21 mouse cellular contexts compared by ENCODE assay signal in the genomic region with DNA sequence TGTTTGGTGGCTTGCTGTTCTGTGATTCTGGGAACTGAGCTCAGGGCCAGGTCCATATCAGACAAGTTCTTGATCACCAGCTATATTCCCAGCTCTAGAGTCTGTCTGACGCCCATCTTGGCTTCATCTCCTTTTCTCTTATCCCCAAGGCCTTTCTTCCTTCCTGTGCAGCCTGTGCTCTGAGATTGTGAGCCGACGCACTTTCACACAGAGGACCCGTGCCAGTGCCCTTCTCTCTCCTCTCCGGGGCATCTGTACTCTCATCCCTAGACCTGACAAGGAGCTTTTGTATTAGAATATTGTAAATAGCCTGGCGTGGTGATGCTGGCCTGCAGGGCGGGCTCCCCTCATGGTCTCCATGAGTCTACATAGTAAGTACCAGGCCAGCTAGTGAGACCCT. TPM values are rescaled to one million over a fixed set of nuclear protein-coding genes. Genes with fewer than 3 reads are reported as not detected.
DNase-seq lines count a peak whose midpoint lies in the region; ATAC-seq and TF ChIP-seq lines count a peak whose summit lies in the region.
"Had no signal": no experiment of that assay in that cellular context is flagged by ENCODE, and none has a peak within 500 bp of the region (broad histone marks: within the 10 kb centered on the region; RNA-seq: fewer than 3 reads in every experiment).

No protein-coding gene starts in this region.

- H3K4me2 ChIP-seq in liver, embryonic 12.5 days: no peak overlapping the region
- H3K4me2 ChIP-seq: embryonic facial prominence, embryonic 12.5 days; hindbrain, embryonic 12.5 days; limb, embryonic 12.5 days; liver, embryonic 15.5 days had no signal

- peaks cover 96% of the 10 kb centered on the region for H3K4me1 ChIP-seq in E14TG2a.4 (replicated peaks; ENCODE audit: low read depth, low read length)
- H3K4me1 ChIP-seq in ES-E14 (ENCODE audit: control insufficient read depth in 2 of 2, insufficient read depth in 2 of 2, low read length in 2 of 2, poor library complexity in 1 of 2): peaks cover 21 to 29% of the 10 kb centered on the region in 2 experiments
- H3K4me1 ChIP-seq in liver, embryonic 12.5 days: peaks cover 19% of the 10 kb centered on the region
- H3K4me1 ChIP-seq: embryonic facial prominence, embryonic 12.5 days; hindbrain, embryonic 12.5 days; limb, embryonic 12.5 days had no signal

- H3K36me3 ChIP-seq in E14TG2a.4 (ENCODE audit: insufficient read depth, low read length) (peaks cover 8% of the 10 kb centered on the region; the same call in 1 of the 2 replicates), ES-E14 (ENCODE audit: control insufficient read depth, insufficient read depth, low read length, poor library complexity, severe bottlenecking) (no peaks in the 10 kb centered on the region)
- no peaks in the 10 kb centered on the region for H3K36me3 ChIP-seq in liver, embryonic 12.5 days
- H3K36me3 ChIP-seq: embryonic facial prominence, embryonic 12.5 days; hindbrain, embryonic 12.5 days; limb, embryonic 12.5 days; liver, embryonic 15.5 days had no signal

- no peak for DNase-seq in layer of hippocampus, adult 2 months (ENCODE audit: low spot score in 2 of 2)
- no peak for DNase-seq in layer of hippocampus, postnatal 14 days (ENCODE audit: low spot score in 2 of 2)
- DNase-seq in ES-E14 (ENCODE audit: low read depth, low spot score): no peak
- no peak for DNase-seq in heart, postnatal 36 days
- DNase-seq in right cerebral cortex, postnatal 14 days: no peak
- DNase-seq: adrenal gland, adult 2 months; cerebellum, adult 11-12 months; gastrocnemius, postnatal 36 days; kidney, adult 2 months; kidney, postnatal 14 days; layer of hippocampus, adult 9-11 months; thymus, postnatal 36 days had no signal

- no peak overlapping the region for H3K4me3 ChIP-seq in layer of hippocampus, adult 2 months
- H3K4me3 ChIP-seq in E14TG2a.4 (replicated peaks; ENCODE audit: low read length) (0 out of 2 replicates have a peak overlapping the region, but pooled peaks have one; percentile 10), ES-E14 (ENCODE audit: insufficient read depth in 1 of 2, low read depth in 1 of 2, low read length in 2 of 2, poor library complexity in 1 of 2, severe bottlenecking in 1 of 2) (no peak overlapping the region)
- no peak overlapping the region for H3K4me3 ChIP-seq in liver, embryonic 12.5 days
- H3K4me3 ChIP-seq: embryonic facial prominence, embryonic 12.5 days; erythroblast, embryonic 14.5 days; hindbrain, embryonic 12.5 days; limb, embryonic 12.5 days; liver, embryonic 15.5 days had no signal

- peak overlapping the region; percentile 26; the same call in 1 of the 2 replicates for H3K9ac ChIP-seq in ES-E14 (ENCODE audit: insufficient read depth, low read depth, low read length, poor library complexity, severe bottlenecking)
- no peak overlapping the region for H3K9ac ChIP-seq in liver, embryonic 12.5 days
- H3K9ac ChIP-seq: embryonic facial prominence, embryonic 12.5 days; hindbrain, embryonic 12.5 days; limb, embryonic 12.5 days; liver, embryonic 15.5 days had no signal

- 25% methylated on average over 7 of the region's 7 CpGs for WGBS in liver, embryonic 12.5 days (ENCODE audit: insufficient replicate concordance)

- in situ Hi-C loops in ES-E14 (cut with MboI; ENCODE audit: low sequenced_read_pairs in 2 of 2, unreplicated experiment in 2 of 2): no loop called here

- intact Hi-C loops in heart, postnatal 36 days (cut with DNase I): no loop called here

- ATAC-seq in liver, embryonic 12.5 days: peak; percentile 40; the same call in 1 of the 2 replicates
- ATAC-seq: forebrain, embryonic 14.5 days; lung, postnatal 0 days had no signal

- H3K27ac ChIP-seq in layer of hippocampus, adult 2 months: peak overlapping the region; percentile 61; the same call in 1 of the 2 replicates
- no peak overlapping the region for H3K27ac ChIP-seq in ES-E14 (ENCODE audit: insufficient read depth, low read depth, low read length, poor library complexity, severe bottlenecking)
- H3K27ac ChIP-seq in liver, embryonic 12.5 days: no peak overlapping the region
- H3K27ac ChIP-seq: embryonic facial prominence, embryonic 12.5 days; hindbrain, embryonic 12.5 days; limb, embryonic 12.5 days; liver, embryonic 15.5 days had no signal

- H3K9me3 ChIP-seq in E14TG2a.4 (ENCODE audit: low read length) (no peaks in the 10 kb centered on the region), ES-E14 (ENCODE audit: control insufficient read depth, insufficient read depth, low read depth, low read length) (no peaks in the 10 kb centered on the region)
- H3K9me3 ChIP-seq in liver, embryonic 12.5 days (replicated peaks): no peaks in the 10 kb centered on the region
- H3K9me3 ChIP-seq: embryonic facial prominence, embryonic 12.5 days; hindbrain, embryonic 12.5 days; limb, embryonic 12.5 days; liver, embryonic 15.5 days had no signal

- H3K27me3 ChIP-seq in E14TG2a.4 (ENCODE audit: insufficient read depth, low read length): no peaks in the 10 kb centered on the region
- peaks cover under 1% of the 10 kb centered on the region for H3K27me3 ChIP-seq in liver, embryonic 12.5 days (replicated peaks)

- no peak for TF ChIP-seq CTCF in layer of hippocampus, adult 2 months (conservative IDR thresholded peaks at IDR 0.05)
- TF ChIP-seq CTCF in E14TG2a.4 (conservative IDR thresholded peaks at IDR 0.05; ENCODE audit: low read length): no peak

TF ChIP-seq in ES-E14, 5 proteins besides CTCF, POLR2A, EP300 and RAD21:
- TF ChIP-seq ZNF384 (IDR thresholded peaks at IDR 0.05; ENCODE audit: low read depth, low read length) (no peak), HCFC1 (IDR thresholded peaks at IDR 0.05; ENCODE audit: borderline replicate concordance, insufficient read depth, low read length) (no peak), CHD2 (IDR thresholded peaks at IDR 0.05; ENCODE audit: low read depth, low read length) (no peak), MAFK (IDR thresholded peaks at IDR 0.05; ENCODE audit: insufficient read depth, low read depth, low read length) (no peak), ZC3H11A (IDR thresholded peaks at IDR 0.05; ENCODE audit: borderline replicate concordance, low read depth, low read length) (no peak)

RNA-seq across cellular contexts. Expression of a gene that starts 7.1 kb away (rescaled TPM):
- 100 to 1,000 TPM; 109 to 127 TPM for total RNA-seq in layer of hippocampus, adult 2 months (2021)
- 10 to 100 TPM; 71.4 to 75.2 TPM for total RNA-seq in layer of hippocampus, postnatal 14 days (2021)
- total RNA-seq in ES-E14 (2012; rRNA removed): 35.2 and 49.6 TPM in 2 replicates
- polyA plus RNA-seq in liver, embryonic 12.5 days (2016; fragmentation: Nextera tagmentation; extraction: Ambion mirVana): 5.6 and 6.6 TPM in 2 replicates
- 10 to 100 TPM; 21.0 to 23.3 TPM for total RNA-seq in heart, postnatal 36 days (2021)
